Mouse (Mus musculus) liver, postnatal 0 days (tissue): ENCODE results near the gene Oat. TPM values are rescaled to one million over a fixed set of nuclear protein-coding genes. Genes with fewer than 3 reads are reported as not detected.
A peak's percentile ranks its signal among the peaks of the same experiment; 100 is the strongest.

ENCODE experiments used
- ATAC-seq: fragments of 200-750 bp; cut with Nextera tagmentation; 2 replicates; pipeline ENCODE4 v1.8.0; 2017; ENCODE audit warnings: mild to moderate bottlenecking, moderate library complexity
- DNase-seq: peaks from one replicate; pipeline ENCODE4 v3.0.0-alpha.2; 2016
- H3K27ac ChIP-seq: fragments of 300-500 bp; sonication (generic); 2 replicates; pipeline ENCODE4 v1.5.1; 2014; ENCODE audit warnings: antibody characterized with exemption, moderate library complexity, mild to moderate bottlenecking, low read depth
- H3K27me3 ChIP-seq: fragments of 300-500 bp; sonication (generic); 2 replicates; pipeline ENCODE4 v1.6.1; 2014; ENCODE audit warnings: low read length, control low read depth, mixed read lengths; ENCODE audit not compliant: insufficient read depth
- H3K36me3 ChIP-seq: fragments of 300-500 bp; sonication (generic); replicated peaks from 2 replicates; pipeline ENCODE4 v1.6.1; 2014; ENCODE audit warnings: mild to moderate bottlenecking, control low read depth, low read length, moderate library complexity, mixed read lengths; ENCODE audit not compliant: insufficient read depth
- H3K4me1 ChIP-seq: fragments of 300-500 bp; sonication (generic); 2 replicates; pipeline ENCODE4 v1.6.1; 2014; ENCODE audit warnings: antibody characterized with exemption, mild to moderate bottlenecking, control low read depth; ENCODE audit not compliant: insufficient read depth
- H3K4me2 ChIP-seq: fragments of 300-500 bp; sonication (generic); 2 replicates; pipeline ENCODE4 v1.6.1; 2014; ENCODE audit warnings: low read depth, mild to moderate bottlenecking, low read length, moderate library complexity, mixed read lengths
- H3K4me3 ChIP-seq: fragments of 300-500 bp; sonication (generic); 2 replicates; pipeline ENCODE4 v1.5.1; 2014; ENCODE audit warnings: low read depth, low read length
- H3K9ac ChIP-seq: fragments of 300-500 bp; sonication (generic); replicated peaks from 2 replicates; pipeline ENCODE4 v1.6.1; 2014; ENCODE audit warnings: mild to moderate bottlenecking, moderate library complexity
- H3K9me3 ChIP-seq: fragments of 300-500 bp; sonication (generic); 2 replicates; pipeline ENCODE4 v1.6.1; 2016; ENCODE audit warnings: mild to moderate bottlenecking, control low read depth, low read length, mixed read lengths
- CTCF ChIP-seq: sonication (generic); IDR thresholded peaks from 2 replicates; pipeline ENCODE4 v1.5.1; 2016; ENCODE audit warnings: antibody characterized with exemption, low read depth
- EP300 ChIP-seq: IDR thresholded peaks from 2 replicates; pipeline ENCODE4 v1.6.1; 2016; ENCODE audit warnings: antibody characterized with exemption, low read depth, mild to moderate bottlenecking
- WGBS: fragments of 180-500 bp; shearing (Covaris S2); extraction: QIAGEN DNeasy Blood & Tissue Kit; methylation state at CpG from one replicate; pipeline ENCODE4 v1.1.7; 2014; ENCODE audit not compliant: insufficient replicate concordance; 5-methylcytosine and 5-hydroxymethylcytosine counted together
- polyA plus RNA-seq: library from polyadenylated mRNA; unstranded; fragments of >200 nt; fragmentation: Nextera tagmentation; extraction: Ambion mirVana; gene quantifications from 2 replicates; pipeline ENCODE4 v1.2.1, GENCODE M21; 2015

Oat gene
- polyA plus RNA-seq, 1 experiment from 2014 or later = 44.6 TPM

- DNase-seq = no peak
- no peak overlapping the region for H3K27ac ChIP-seq
- no peak for ATAC-seq
- no peak overlapping the region for H3K4me2 ChIP-seq
- no peaks in the 10 kb centered on the region for H3K9me3 ChIP-seq
- H3K27me3 ChIP-seq = peaks cover 93% of the 10 kb centered on the region
- TF ChIP-seq CTCF (no peak), EP300 (no peak)
- H3K4me1 ChIP-seq = peaks cover 11% of the 10 kb centered on the region; the same call in 1 of the 2 replicates
- no peak overlapping the region for H3K9ac ChIP-seq
- H3K36me3 ChIP-seq = no peaks in the 10 kb centered on the region
- H3K4me3 ChIP-seq = no peak overlapping the region
- 17% methylated on average over 8 of the region's 8 CpGs for WGBS
Observed at GRCm38 (mm10) chr7:132600926-132601325, 24.7 kb upstream of the Oat start.

GRCm38 (mm10) chr7:132600026-132600425 is 23.8 kb upstream of the Oat start:
- Histone ChIP-seq H3K4me3 (peak overlapping the region; percentile 22; the same call in 1 of the 2 replicates), H3K4me2 (no peak overlapping the region), H3K27me3 (peaks cover 90% of the 10 kb centered on the region), H3K27ac (no peak overlapping the region), H3K4me1 (peaks cover 11% of the 10 kb centered on the region; the same call in 1 of the 2 replicates), H3K36me3 (no peaks in the 10 kb centered on the region), H3K9ac (no peak overlapping the region), H3K9me3 (no peaks in the 10 kb centered on the region)
- no peak for TF ChIP-seq CTCF
- TF ChIP-seq EP300 = no peak
- ATAC-seq (no peak), DNase-seq (no peak)
- 3% methylated on average over 9 of the region's 9 CpGs for WGBS

GRCm38 (mm10) chr7:132599071-132599975 is 23.1 kb upstream of the Oat start, which contains the start of gene Nkx1-2:
TSS of gene Nkx1-2 (minus strand) at chr7:132599637.
- no peak for DNase-seq
- Histone ChIP-seq H3K27me3 (peaks cover 83% of the 10 kb centered on the region), H3K9ac (no peak within 1 kb of the TSS), H3K9me3 (no peaks in the 10 kb centered on the region), H3K27ac (no peak within 1 kb of the TSS), H3K4me3 (peak within 1 kb of the TSS; percentile 22), H3K4me2 (peak within 1 kb of the TSS; percentile 4; the same call in 1 of the 2 replicates), H3K36me3 (no peaks in the 10 kb centered on the region), H3K4me1 (peaks cover 11% of the 10 kb centered on the region; the same call in 1 of the 2 replicates)
- no peak for ATAC-seq
- TF ChIP-seq EP300 (no peak), CTCF (no peak)
- WGBS = 2% methylated on average over 47 of the region's 52 CpGs

- H3K27ac ChIP-seq = no peak overlapping the region
- TF ChIP-seq CTCF (no peak), EP300 (no peak)
- WGBS = under 1% methylated on average over 48 of the region's 60 CpGs
- no peaks in the 10 kb centered on the region for H3K36me3 ChIP-seq
- DNase-seq (peak; percentile 33), ATAC-seq (peak; percentile 41; the same call in 1 of the 2 replicates)
- no peaks in the 10 kb centered on the region for H3K9me3 ChIP-seq
- H3K4me2 ChIP-seq = peak overlapping the region; percentile 68
- peaks cover 71% of the 10 kb centered on the region for H3K27me3 ChIP-seq
- H3K9ac ChIP-seq = no peak overlapping the region
- H3K4me1 ChIP-seq = peaks cover 11% of the 10 kb centered on the region; the same call in 1 of the 2 replicates
- H3K4me3 ChIP-seq = peak overlapping the region; percentile 34
Observed at GRCm38 (mm10) chr7:132597251-132598041, 21.2 kb upstream of the Oat start.

- Histone ChIP-seq H3K4me1 (peaks cover 11% of the 10 kb centered on the region; the same call in 1 of the 2 replicates), H3K4me2 (peak overlapping the region; percentile 68), H3K36me3 (no peaks in the 10 kb centered on the region), H3K27me3 (peaks cover 68% of the 10 kb centered on the region), H3K9ac (no peak overlapping the region), H3K9me3 (no peaks in the 10 kb centered on the region), H3K27ac (no peak overlapping the region), H3K4me3 (peak overlapping the region; percentile 34)
- ATAC-seq (no peak), DNase-seq (no peak)
- WGBS = 7% methylated on average over 26 of the region's 26 CpGs
- TF ChIP-seq CTCF (peak; percentile 32), EP300 (no peak)
Observed at GRCm38 (mm10) chr7:132596557-132597250, 20.5 kb upstream of the Oat start.
